Mouse (Mus musculus) adipocyte (in vitro differentiated cells): ENCODE results near the gene Rhox3h.
"Not testable (repeated sequence)": the region's sequence is repeated elsewhere in the genome, so short reads cannot be mapped to it uniquely, and the experiment has no call there.

Experiments
- DNase-seq: peaks from one replicate; pipeline ENCODE4 v3.0.0-alpha.2; 2016; ENCODE audit warnings: low spot score

The Rhox3h gene

DNA sequence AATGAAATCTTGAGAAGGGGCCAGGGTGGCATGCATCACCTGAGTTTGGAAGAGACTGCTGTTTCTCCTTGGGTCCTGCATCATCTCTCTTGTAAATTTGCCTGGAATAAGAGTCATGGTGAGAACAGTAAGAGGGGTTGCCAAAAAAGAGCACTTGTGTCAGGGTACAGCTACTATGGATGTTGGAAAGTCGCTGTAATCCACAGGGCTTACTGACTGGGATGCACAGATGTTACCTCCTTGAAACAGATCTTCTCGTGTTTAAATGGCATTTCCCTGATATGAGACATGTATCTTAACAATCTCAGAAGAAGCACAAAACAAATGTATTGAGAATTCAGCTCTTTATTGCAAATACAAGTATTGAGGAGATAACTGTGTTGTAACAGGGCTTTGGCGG, at the start of gene Rhox3h:
Rhox3h (minus strand) TSS at position 101 of the 400 bp plus-strand sequence.
- DNase-seq, result not testable (repeated sequence)

DNA sequence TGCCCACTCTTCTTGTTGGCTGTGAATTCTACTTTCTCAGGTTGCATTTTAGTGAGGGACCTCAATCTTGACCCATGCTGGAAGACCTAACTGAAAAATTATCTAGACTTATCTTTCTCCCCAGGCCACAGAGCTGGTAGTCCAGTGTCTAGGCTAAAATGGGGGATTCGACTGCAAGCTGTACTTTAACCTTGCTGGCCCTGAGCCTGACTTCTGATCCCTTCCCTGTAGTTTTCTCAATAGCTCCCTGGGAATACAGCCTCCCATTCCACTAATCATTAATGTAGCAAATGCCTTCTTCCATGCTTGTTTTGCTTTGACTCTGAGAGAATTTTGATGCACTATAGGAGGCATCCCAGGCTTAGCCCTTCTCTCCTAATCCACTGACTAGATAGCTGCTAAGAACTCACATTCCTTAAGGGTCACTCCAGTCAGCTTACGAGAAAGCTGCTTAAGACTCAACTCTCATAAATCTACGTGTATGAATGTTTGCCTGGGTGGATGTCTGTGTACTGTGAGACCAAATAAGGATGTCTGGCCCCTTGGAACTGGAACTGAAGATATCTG, 33.3 kb upstream of the Rhox3h start:
- DNase-seq, result no peak

- DNase-seq, result no peak
These were observed 23.7 kb upstream of the Rhox3h start for GRCm38 (mm10) chrX:37692261-37692660.

GRCm38 (mm10) chrX:37683031-37683715, 14.6 kb upstream of the Rhox3h start:
- DNase-seq, result no peak

DNA sequence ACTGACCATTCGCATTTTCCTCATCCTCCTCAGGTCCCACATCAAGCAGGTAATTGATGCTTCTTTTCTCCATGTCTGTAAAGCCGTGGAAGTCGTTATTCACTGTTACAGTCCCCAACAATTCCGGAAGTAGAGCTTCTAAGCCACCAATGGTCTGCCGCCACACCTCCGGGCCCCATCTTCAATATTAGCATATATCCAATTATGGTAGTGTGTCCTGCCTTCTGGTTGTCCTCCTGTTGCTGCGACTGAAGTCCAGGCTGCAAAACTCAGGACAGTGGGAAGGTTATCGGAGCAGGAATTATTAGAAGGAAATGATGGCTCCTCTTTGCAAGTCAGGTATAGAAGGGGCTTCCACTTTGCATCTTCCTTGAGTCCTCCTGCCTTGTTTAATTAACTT, 4.6 kb upstream of the Rhox3h start, which contains the start of gene Rhox2h:
Rhox2h (minus strand) TSS at position 101 of the 400 bp plus-strand sequence.
- not testable (repeated sequence) for DNase-seq

GRCm38 (mm10) chrX:37651227-37651626, 17.3 kb downstream of the Rhox3h start, which contains the start of gene Rhox4g:
Gene Rhox4g (minus strand): TSS chrX:37651327.
- DNase-seq, result not testable (repeated sequence)

DNA sequence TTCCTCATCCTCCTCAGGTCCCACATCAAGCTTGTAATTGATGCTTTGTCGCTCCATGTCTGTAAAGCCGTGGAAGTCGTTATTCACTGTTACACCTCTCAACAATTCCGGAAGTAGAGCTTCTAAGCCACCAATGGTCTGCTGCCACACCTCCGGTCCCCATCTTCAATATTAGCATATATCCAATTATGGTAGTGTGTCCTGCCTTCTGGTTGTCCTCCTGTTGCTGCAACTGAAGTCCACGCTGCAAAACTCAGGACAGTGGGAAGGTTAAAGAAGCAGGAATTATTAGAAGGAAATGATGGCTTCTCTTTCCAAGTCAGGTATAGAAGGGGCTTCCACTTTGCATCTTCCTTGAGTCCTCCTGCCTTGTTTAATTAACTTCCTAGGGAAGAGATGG, 25.2 kb downstream of the Rhox3h start, which contains the start of gene Rhox2g:
Rhox2g (minus strand) TSS at position 101 of the 400 bp plus-strand sequence.
- not testable (repeated sequence) for DNase-seq

GRCm38 (mm10) chrX:37628512-37628911, 40.1 kb downstream of the Rhox3h start, which contains the start of gene Rhox3g:
Gene Rhox3g (minus strand): TSS chrX:37628612.
- DNase-seq, result not testable (repeated sequence)
